Mouse (Mus musculus) heart, postnatal 25 days (tissue): ENCODE results near the gene Sephs2. TPM values are rescaled to one million over a fixed set of nuclear protein-coding genes. Genes with fewer than 3 reads are reported as not detected.

Experiments
- DNase-seq: peaks from one replicate; pipeline ENCODE4 v3.0.0; 2022; ENCODE audit warnings: low spot score
- intact Hi-C: fragments of 180-260 bp; cut with DNase I; formaldehyde crosslinking; loops from one replicate; pipeline ENCODE4 v1.15.1; 2025
- total RNA-seq, 2 experiments: library from RNA; stranded (reverse); gene quantifications; 2 replicates each; pipeline ENCODE4 v1.2.3; 2021

Sephs2 gene
- total RNA-seq, 2 experiments from 2014 or later: 27.8 to 30.0 TPM

DNA sequence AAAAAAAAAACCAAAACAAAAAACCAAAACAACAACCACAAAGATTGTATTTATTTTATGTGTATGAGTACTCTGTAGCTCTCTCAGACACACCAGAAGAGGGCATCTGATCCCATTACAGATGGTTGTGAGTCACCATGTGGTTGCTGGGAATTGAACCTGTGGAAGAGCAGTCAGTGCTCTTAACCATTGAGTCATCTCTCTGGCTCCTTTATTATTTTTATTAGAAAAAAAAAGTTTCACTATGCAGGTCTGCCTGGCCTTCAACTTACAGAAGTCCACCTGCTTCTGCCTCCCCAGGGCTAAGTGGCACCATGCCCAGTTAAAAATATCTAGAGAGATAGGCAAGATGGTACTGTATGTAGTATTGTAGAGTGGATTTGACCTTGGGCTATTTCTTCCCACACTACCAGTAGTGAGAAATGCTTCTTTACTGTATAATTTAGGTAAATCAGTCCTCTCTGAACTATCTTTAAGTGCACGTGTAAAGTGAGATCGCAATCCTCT, 30.4 kb downstream of the Sephs2 start:
- no peak for DNase-seq
- intact Hi-C loops: no loop called here

GRCm38 (mm10) chr7:127234777-127235176, 39.1 kb downstream of the Sephs2 start:
- intact Hi-C loops: no loop called here
- DNase-seq: no peak

GRCm38 (mm10) chr7:127233765-127234164, 40.1 kb downstream of the Sephs2 start:
- intact Hi-C loops: loop anchor here (2.0 kb wide), 1 partner anchor 19 kb away; no protein-coding TSS in a partner anchor
- no peak for DNase-seq

- no peak for DNase-seq
- intact Hi-C loops: loop anchor here (2.0 kb wide), 1 partner anchor 19 kb away; no protein-coding TSS in a partner anchor
These were observed 40.5 kb downstream of the Sephs2 start for GRCm38 (mm10) chr7:127233368-127233749.

GRCm38 (mm10) chr7:127232622-127233367, 41.1 kb downstream of the Sephs2 start, which contains the start of the genes Zfp553 and Sept1:
Zfp553 (plus strand) TSS chr7:127233061.
Sept1 (minus strand) TSS chr7:127233130.
- intact Hi-C loops: loop anchor here (2.0 kb wide), 1 partner anchor 20 kb away; no protein-coding TSS in a partner anchor
- peak; percentile 72 for DNase-seq

GRCm38 (mm10) chr7:127231826-127232621, 41.8 kb downstream of the Sephs2 start:
- intact Hi-C loops: loop anchor here (2.0 kb wide), 2 partner anchors 17 to 21 kb away; no protein-coding TSS in a partner anchor
- DNase-seq: no peak

DNA sequence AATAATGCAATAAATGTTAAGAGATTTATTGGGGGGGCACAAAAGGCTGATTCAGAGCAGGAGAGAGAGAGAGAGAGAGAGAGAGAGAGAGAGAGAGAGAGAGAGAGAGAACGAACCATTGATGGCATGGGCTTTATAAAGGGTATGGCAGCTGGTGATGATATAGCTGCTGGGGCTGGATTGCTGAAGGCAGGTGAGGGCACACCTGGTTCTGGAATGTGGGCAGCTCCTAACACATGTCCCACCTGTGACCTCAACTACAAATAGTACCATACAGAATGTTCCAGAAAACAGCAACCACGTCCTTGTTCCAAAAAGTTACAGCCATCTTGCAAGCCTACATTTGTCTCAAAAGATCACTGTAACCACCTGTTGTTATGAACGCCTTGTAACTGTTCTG, 42.5 kb downstream of the Sephs2 start:
- DNase-seq: no peak
- intact Hi-C loops: loop anchor here (2.0 kb wide), 1 partner anchor 17 kb away; no protein-coding TSS in a partner anchor

GRCm38 (mm10) chr7:127228615-127229303, 45.1 kb downstream of the Sephs2 start:
- intact Hi-C loops: loop anchor here (10.0 kb wide), 1 partner anchor 104 kb away; the partner anchor contains the start of gene Qprt
- peak; percentile 32 for DNase-seq

DNA sequence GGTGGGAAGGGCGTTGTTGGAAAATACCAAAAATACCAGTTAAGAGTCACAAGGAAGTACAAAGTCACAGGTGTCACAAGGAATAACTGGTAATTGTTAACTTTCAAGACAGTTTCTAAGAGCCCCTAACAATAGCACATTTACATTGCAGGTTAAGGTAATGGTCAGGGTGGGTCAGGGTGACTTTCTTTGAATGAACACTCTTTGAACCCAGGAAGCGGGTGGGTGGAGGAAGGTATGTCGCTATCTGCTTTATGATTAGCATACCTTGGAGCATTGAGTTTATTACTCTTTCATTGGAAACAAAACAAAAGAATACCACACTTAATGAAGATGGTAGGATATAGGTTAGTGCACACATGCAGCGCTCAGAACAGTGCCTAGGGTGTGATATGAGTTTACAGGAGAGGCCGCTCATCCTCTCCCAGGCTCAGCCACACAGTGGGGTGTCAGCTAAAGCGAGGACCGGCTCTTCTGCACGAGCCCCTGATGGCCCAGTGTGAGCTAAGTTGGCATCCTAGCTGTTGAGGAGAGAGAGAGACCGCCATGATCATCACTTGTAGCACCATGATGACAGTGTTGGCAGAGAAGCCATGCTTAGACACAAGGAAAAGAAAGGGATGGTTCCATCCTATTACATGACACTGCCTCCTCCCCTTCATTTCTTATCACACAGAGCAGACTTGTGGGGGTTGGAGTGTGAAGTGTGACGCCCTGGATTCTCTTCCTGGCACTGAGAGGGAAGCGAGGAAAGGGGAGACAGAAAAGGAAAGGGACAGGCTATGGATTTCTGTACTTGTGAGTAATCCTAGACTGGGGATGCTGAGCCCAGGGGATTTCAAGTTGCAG, 48.5 kb downstream of the Sephs2 start:
- intact Hi-C loops: loop anchor here (10.0 kb wide), 1 partner anchor 101 kb away; the partner anchor contains the start of gene Qprt
- DNase-seq: no peak

GRCm38 (mm10) chr7:127224616-127225015, 49.2 kb downstream of the Sephs2 start:
- intact Hi-C loops: loop anchor here (10.0 kb wide), 1 partner anchor 100 kb away; the partner anchor contains the start of gene Qprt
- DNase-seq: no peak

GRCm38 (mm10) chr7:127223515-127224478, 50.1 kb downstream of the Sephs2 start:
- no peak for DNase-seq
- intact Hi-C loops: loop anchor here (10.0 kb wide), 1 partner anchor 99 kb away; the partner anchor contains the start of gene Qprt

- intact Hi-C loops: loop anchor here (10.0 kb wide), 1 partner anchor 98 kb away; the partner anchor contains the start of gene Qprt
- DNase-seq: no peak
These were observed 50.7 kb downstream of the Sephs2 start for GRCm38 (mm10) chr7:127223106-127223505.

Other genes starting within 250 kb of the Sephs2 start
- 10 to 100 TPM; 66.7 to 69.1 TPM for gene Maz, start 247.0 kb downstream of the Sephs2 start, total RNA-seq
- 1 to 10 TPM; 1.7 to 2.3 TPM for gene Kif22, start 231.6 kb downstream of the Sephs2 start, total RNA-seq
- not detected for gene Zg16, start 186.7 kb downstream of the Sephs2 start, total RNA-seq
- 1 to 10 TPM; 1.4 to 1.7 TPM for gene AI467606, start 182.7 kb downstream of the Sephs2 start, total RNA-seq
- not detected for gene Qprt, start 151.8 kb downstream of the Sephs2 start, total RNA-seq
- under 1 TPM; 0.36 to 0.56 TPM for gene Spn, start 136.2 kb downstream of the Sephs2 start, total RNA-seq
- gene Cd2bp2, start 78.0 kb downstream of the Sephs2 start, total RNA-seq: 10 to 100 TPM; 35.6 to 38.1 TPM
- gene Tbc1d10b, start 65.6 kb downstream of the Sephs2 start, total RNA-seq: 10 to 100 TPM; 28.8 to 29.1 TPM
- 1 to 10 TPM in 1 of 2 experiments, under 1 TPM in 1; 0.99 to 2.9 TPM for gene Mylpf, start 65.2 kb downstream of the Sephs2 start, total RNA-seq
- gene Zfp553, start 41.0 kb downstream of the Sephs2 start, total RNA-seq: 1 to 10 TPM; 6.0 to 7.1 TPM
- 1 to 10 TPM; 3.2 to 6.7 TPM for gene Sept1, start 40.9 kb downstream of the Sephs2 start, total RNA-seq
- 10 to 100 TPM; 17.1 to 20.9 TPM for gene Zfp771, start 29.8 kb downstream of the Sephs2 start, total RNA-seq
- gene Dctpp1, start 13.3 kb downstream of the Sephs2 start, total RNA-seq: 10 to 100 TPM; 46.7 to 47.5 TPM
- 1 to 10 TPM; 1.2 to 2.0 TPM for gene Itgal, start 22.2 kb upstream of the Sephs2 start, total RNA-seq
- gene Zfp768, start 71.5 kb upstream of the Sephs2 start, total RNA-seq: 10 to 100 TPM; 35.4 to 41.3 TPM
- 1 to 10 TPM; 3.4 to 4.7 TPM for gene Zfp747, start 102.0 kb upstream of the Sephs2 start, total RNA-seq
- 1 to 10 TPM; 2.2 to 2.3 TPM for gene 9130019O22Rik, start 113.1 kb upstream of the Sephs2 start, total RNA-seq
- gene E430018J23Rik, start 119.6 kb upstream of the Sephs2 start, total RNA-seq: 1 to 10 TPM; 4.4 to 5.3 TPM
- 1 to 10 TPM; 2.7 to 2.8 TPM for gene Zfp764, start 132.8 kb upstream of the Sephs2 start, total RNA-seq
- gene Zfp688, start 148.0 kb upstream of the Sephs2 start, total RNA-seq: 1 to 10 TPM; 2.8 TPM
- gene Zfp689, start 175.1 kb upstream of the Sephs2 start, total RNA-seq: 1 to 10 TPM; 1.7 to 1.9 TPM
- gene Prr14, start 185.6 kb upstream of the Sephs2 start, total RNA-seq: 10 to 100 TPM; 26.0 to 26.3 TPM
- 10 to 100 TPM; 32.9 to 34.0 TPM for gene Fbrs, start 205.1 kb upstream of the Sephs2 start, total RNA-seq
- 10 to 100 TPM; 54.4 to 58.7 TPM for gene Srcap, start 237.9 kb upstream of the Sephs2 start, total RNA-seq
- gene Gm42715, start 245.5 kb upstream of the Sephs2 start, total RNA-seq: 10 to 100 TPM in 1 of 2 experiments, 1 to 10 TPM in 1; 10.0 to 10.1 TPM